Mouse (Mus musculus): Measurements from ENCODE around the gene Nptx1. TPM values are rescaled to one million over a fixed set of nuclear protein-coding genes. Genes with fewer than 3 reads are reported as not detected.

Gene Nptx1
- polyA plus RNA-seq, 1 experiment from 2014 or later: 1.0 TPM

DNA sequence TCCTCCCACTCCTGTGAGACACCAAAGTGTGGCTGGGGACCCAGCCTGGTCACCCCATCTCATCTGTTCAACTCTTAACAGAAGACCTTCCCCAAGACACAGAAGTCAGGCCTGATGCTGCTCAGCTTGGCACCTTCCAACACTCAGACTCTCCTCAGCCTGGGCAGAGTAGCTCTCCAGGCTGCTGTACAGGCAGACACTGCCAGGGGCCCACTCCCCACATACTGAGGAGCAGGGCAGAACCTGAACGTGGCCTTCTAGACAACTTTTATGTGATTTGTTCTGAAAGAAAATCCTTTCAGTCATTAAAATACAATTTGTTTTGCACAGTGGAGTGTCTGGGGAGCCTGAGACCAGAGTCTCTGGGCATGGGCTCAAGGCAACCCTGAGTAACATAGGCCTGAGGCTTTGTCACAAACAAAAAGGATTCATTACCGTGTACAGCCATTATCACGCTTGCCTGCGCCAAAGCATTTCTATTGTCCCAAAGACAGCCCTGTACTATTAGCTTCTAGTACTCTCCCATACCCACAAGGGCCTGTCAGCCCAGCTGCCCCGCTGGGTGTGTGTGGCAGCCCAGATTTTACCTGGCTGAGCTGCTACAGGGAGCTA is 38.3 kb downstream of the Nptx1 start:
- ATAC-seq (ENCODE audit: insufficient number of reproducible peaks, insufficient read depth, low FRiP score, low TSS enrichment, low read depth): no peak
- Histone ChIP-seq H3K9ac (replicated peaks) (no peak overlapping the region), H3K27ac (no peak overlapping the region), H3K4me3 (replicated peaks) (no peak overlapping the region), H3K4me1 (replicated peaks) (peaks cover 19% of the 10 kb centered on the region), H3K36me3 (peaks cover 44% of the 10 kb centered on the region), H3K9me3 (no peaks in the 10 kb centered on the region), H3K4me2 (no peak overlapping the region), H3K27me3 (peaks cover 22% of the 10 kb centered on the region)
- 78% methylated on average over 5 of the region's 5 CpGs for WGBS

DNA sequence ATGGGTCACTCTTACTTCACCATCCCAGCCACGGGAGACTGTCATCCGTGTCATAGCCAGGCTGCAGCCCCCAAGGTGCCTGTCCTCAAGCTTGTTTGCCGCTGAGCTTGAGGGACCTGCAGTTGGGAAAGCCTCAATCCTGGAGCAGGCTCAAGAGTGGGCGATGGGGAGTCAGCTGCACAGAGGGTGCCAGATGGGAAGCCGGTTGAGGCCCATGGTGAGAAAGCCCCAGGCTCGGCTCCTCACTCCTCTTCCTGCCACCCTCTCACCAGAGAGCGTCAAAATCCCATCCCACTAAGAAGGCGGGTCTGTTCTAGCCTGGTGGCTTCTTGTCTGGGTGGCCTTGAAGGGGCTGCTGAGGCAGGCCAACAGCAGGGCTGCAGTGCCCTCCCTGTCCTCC is 39.8 kb downstream of the Nptx1 start:
- H3K4me3 ChIP-seq (replicated peaks): no peak overlapping the region
- H3K36me3 ChIP-seq: peaks cover 55% of the 10 kb centered on the region
- peaks cover 7% of the 10 kb centered on the region for H3K4me1 ChIP-seq (replicated peaks)
- H3K4me2 ChIP-seq: no peak overlapping the region
- no peak overlapping the region for H3K27ac ChIP-seq
- no peaks in the 10 kb centered on the region for H3K9me3 ChIP-seq
- H3K9ac ChIP-seq (replicated peaks): no peak overlapping the region
- WGBS: 80% methylated on average over 8 of the region's 8 CpGs
- H3K27me3 ChIP-seq: peaks cover 13% of the 10 kb centered on the region; the same call in 1 of the 2 replicates
- ATAC-seq (ENCODE audit: insufficient number of reproducible peaks, insufficient read depth, low FRiP score, low TSS enrichment, low read depth): no peak

DNA sequence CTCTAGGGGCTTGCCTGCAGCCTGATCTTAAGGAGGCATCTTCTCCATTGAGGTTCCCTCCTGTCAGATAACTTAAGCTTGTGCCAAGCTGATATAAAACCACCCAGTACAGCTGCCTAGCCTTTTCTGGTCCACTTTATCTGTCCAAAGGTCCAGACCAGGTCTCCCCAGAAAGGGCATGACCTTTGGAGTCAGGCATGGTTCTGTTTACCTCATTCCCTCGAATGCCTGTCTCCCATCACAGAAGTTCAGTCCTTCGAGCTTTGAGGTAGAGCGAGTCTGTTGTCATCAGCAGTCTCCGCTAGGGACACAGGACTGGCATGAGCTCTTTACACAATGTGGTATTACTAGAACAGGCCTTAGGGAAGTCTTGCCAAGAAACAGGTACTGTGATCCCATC is 41.2 kb downstream of the Nptx1 start:
- 80% methylated on average over 4 of the region's 4 CpGs for WGBS
- Histone ChIP-seq H3K27me3 (0 out of 2 replicates have a peak, but pooled peaks cover 6% of the 10 kb centered on the region), H3K36me3 (peaks cover 68% of the 10 kb centered on the region), H3K27ac (no peak overlapping the region), H3K4me2 (no peak overlapping the region), H3K9me3 (no peaks in the 10 kb centered on the region), H3K4me3 (replicated peaks) (no peak overlapping the region), H3K4me1 (replicated peaks) (peaks cover 6% of the 10 kb centered on the region; the same call in 1 of the 2 replicates), H3K9ac (replicated peaks) (no peak overlapping the region)
- ATAC-seq (ENCODE audit: insufficient number of reproducible peaks, insufficient read depth, low FRiP score, low TSS enrichment, low read depth): no peak

DNA sequence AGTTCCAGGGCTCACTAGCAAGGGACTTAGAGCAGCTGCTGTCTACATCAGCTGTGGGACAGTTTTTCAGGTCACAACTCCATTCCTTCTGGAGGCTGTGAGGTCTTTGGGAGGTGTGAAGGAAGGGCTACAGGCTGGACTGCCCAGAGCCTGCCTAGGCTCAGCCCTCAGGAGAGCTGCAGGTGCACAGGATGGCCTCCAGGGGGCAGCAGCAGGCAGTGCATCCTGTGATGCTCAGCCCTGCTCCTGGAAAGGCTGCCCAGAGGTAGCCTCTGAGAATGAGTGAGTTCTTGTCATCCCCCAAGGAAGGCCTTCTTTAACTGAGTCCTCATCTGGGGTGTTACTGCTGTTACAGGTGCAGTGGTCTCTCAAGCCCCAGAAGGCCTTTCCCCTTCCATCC is 43.9 kb downstream of the Nptx1 start:
- peak; percentile 53; the same call in 1 of the 2 replicates for ATAC-seq (ENCODE audit: insufficient number of reproducible peaks, insufficient read depth, low FRiP score, low TSS enrichment, low read depth)
- peaks cover 92% of the 10 kb centered on the region for H3K36me3 ChIP-seq
- no peaks in the 10 kb centered on the region for H3K9me3 ChIP-seq
- no peaks in the 10 kb centered on the region for H3K27me3 ChIP-seq
- no peak overlapping the region for H3K4me3 ChIP-seq (replicated peaks)
- no peak overlapping the region for H3K27ac ChIP-seq
- H3K4me1 ChIP-seq (replicated peaks): no peaks in the 10 kb centered on the region
- H3K4me2 ChIP-seq: no peak overlapping the region
- H3K9ac ChIP-seq (replicated peaks): no peak overlapping the region

DNA sequence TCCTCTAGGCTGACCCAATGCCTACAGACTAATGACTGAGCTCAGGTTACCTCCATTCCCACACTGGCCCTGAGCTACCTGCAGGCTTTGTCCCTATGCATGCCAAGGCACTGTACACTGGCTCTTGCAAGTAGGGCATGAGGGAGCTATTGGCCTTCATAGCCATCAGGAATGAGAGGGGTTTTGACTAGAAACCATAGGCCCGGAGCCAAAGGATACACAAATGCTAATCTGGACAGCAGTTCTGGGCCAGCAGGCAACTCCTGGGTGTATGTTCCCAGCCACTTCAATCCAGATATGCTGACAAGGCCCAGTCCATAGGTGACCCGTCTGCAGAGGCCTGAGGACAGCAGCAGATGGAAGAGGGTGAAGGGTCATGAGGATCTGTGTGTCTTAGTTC is 47.5 kb downstream of the Nptx1 start:
- Histone ChIP-seq H3K4me3 (replicated peaks) (no peak overlapping the region), H3K4me2 (no peak overlapping the region), H3K4me1 (replicated peaks) (no peaks in the 10 kb centered on the region), H3K27ac (no peak overlapping the region), H3K9ac (replicated peaks) (no peak overlapping the region), H3K36me3 (peaks cover 83% of the 10 kb centered on the region), H3K27me3 (no peaks in the 10 kb centered on the region), H3K9me3 (no peaks in the 10 kb centered on the region)
- WGBS: 86% methylated on average over 2 of the region's 2 CpGs
- ATAC-seq (ENCODE audit: insufficient number of reproducible peaks, insufficient read depth, low FRiP score, low TSS enrichment, low read depth): no peak

DNA sequence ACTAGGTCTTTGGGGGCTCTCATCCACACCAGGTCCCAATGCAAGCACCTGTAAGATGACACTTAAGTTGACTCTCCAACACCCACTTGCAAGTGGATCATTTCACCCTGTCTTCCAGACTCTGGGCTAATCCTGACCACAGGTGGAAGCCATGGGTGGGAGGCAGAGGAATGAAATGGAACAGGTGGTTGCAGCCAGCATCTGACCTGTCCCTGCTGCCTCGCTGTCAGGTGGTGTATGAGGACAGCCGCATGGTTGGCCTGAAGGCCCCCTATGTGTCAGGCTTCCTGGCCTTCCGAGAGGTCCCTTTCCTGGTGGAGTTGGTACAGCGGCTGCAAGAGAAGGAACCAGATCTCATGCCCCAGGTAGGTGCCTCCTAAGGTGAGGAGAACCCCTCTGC is 48.3 kb downstream of the Nptx1 start:
- H3K4me2 ChIP-seq: no peak overlapping the region
- ATAC-seq (ENCODE audit: insufficient number of reproducible peaks, insufficient read depth, low FRiP score, low TSS enrichment, low read depth): no peak
- no peaks in the 10 kb centered on the region for H3K27me3 ChIP-seq
- WGBS: 96% methylated on average over 4 of the region's 4 CpGs
- H3K36me3 ChIP-seq: peaks cover 77% of the 10 kb centered on the region
- H3K4me3 ChIP-seq (replicated peaks): no peak overlapping the region
- H3K9ac ChIP-seq (replicated peaks): no peak overlapping the region
- no peaks in the 10 kb centered on the region for H3K9me3 ChIP-seq
- no peaks in the 10 kb centered on the region for H3K4me1 ChIP-seq (replicated peaks)
- H3K27ac ChIP-seq: no peak overlapping the region

DNA sequence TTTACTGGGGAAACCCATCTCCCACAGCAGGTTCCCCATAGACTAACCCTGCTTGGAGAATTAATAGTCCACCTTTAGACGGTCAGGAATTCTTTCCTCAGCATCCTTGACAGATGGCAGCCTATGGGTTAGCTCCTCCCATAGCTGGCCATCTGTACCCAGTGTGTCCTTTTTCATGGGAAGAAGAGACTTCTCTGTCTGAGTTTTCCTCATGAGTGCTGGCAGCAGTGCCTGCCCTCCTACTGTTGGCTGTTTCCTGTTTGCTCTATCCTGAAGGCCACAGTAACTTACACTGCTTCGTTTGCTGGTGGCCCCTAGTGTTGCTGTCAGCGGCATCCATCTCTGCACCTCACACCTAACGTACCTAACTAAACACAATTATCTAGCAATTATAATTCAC is 50.1 kb downstream of the Nptx1 start:
- 79% methylated on average over 4 of the region's 4 CpGs for WGBS
- Histone ChIP-seq H3K4me1 (replicated peaks) (peaks cover 10% of the 10 kb centered on the region), H3K9ac (replicated peaks) (no peak overlapping the region), H3K4me3 (replicated peaks) (no peak overlapping the region), H3K36me3 (peaks cover 78% of the 10 kb centered on the region), H3K27me3 (no peaks in the 10 kb centered on the region), H3K27ac (no peak overlapping the region), H3K9me3 (no peaks in the 10 kb centered on the region), H3K4me2 (no peak overlapping the region)
- ATAC-seq (ENCODE audit: insufficient number of reproducible peaks, insufficient read depth, low FRiP score, low TSS enrichment, low read depth): no peak

DNA sequence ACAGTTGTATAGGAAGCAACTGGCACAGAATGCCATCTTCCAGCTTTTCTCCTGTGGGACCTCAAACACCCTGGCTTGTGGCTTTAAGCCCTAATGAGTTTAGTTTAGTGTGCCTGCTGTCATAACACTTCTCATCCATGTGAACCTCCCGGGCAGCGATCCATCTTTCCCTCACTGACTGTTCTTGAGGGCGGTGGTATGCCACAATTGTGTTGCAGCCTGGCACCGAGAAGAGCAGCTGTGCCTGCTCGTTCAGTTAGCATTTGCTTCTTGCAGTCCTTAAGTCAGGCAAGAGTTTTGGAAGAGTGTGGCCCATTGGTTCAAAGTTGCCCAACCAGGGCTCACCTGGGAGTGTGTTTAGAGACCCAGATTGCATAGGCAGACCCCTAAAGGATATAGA is 51.4 kb downstream of the Nptx1 start:
- WGBS: 94% methylated on average over 5 of the region's 5 CpGs
- H3K36me3 ChIP-seq: peaks cover 65% of the 10 kb centered on the region

DNA sequence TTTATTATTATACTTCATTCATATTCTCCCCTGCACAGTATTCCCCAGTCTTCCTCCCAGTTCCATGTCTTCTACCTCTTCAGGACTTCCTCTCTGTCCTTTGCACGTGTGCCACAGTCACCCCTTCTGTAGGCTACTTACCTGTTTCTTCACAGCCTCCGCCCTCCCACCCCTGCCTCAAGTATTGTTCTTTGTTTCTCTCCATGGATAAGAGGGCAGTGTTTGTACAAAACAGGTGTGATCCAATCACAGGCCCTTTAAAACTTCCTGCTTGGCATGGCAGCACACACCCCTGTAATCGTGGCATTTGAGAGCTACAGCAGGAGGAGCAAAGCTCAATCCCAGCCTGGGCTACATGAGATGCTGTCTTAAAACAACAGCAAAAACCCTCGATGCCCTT is 54.0 kb downstream of the Nptx1 start:
- Histone ChIP-seq H3K9ac (replicated peaks) (no peak overlapping the region), H3K4me2 (no peak overlapping the region), H3K27ac (no peak overlapping the region), H3K27me3 (peaks cover 3% of the 10 kb centered on the region), H3K4me3 (replicated peaks) (no peak overlapping the region), H3K9me3 (no peaks in the 10 kb centered on the region), H3K4me1 (replicated peaks) (peaks cover 15% of the 10 kb centered on the region), H3K36me3 (peaks cover 38% of the 10 kb centered on the region)
- 87% methylated on average over 4 of the region's 4 CpGs for WGBS
- no peak for ATAC-seq (ENCODE audit: insufficient number of reproducible peaks, insufficient read depth, low FRiP score, low TSS enrichment, low read depth)

More for the DNA sequence above, 51.4 kb downstream of the Nptx1 start:
- Histone ChIP-seq H3K4me3 (replicated peaks) (no peak overlapping the region), H3K9ac (replicated peaks) (no peak overlapping the region), H3K27me3 (no peaks in the 10 kb centered on the region), H3K27ac (no peak overlapping the region), H3K9me3 (no peaks in the 10 kb centered on the region), H3K4me2 (no peak overlapping the region), H3K4me1 (replicated peaks) (peaks cover 15% of the 10 kb centered on the region)
- ATAC-seq (ENCODE audit: insufficient number of reproducible peaks, insufficient read depth, low FRiP score, low TSS enrichment, low read depth): no peak

DNA sequence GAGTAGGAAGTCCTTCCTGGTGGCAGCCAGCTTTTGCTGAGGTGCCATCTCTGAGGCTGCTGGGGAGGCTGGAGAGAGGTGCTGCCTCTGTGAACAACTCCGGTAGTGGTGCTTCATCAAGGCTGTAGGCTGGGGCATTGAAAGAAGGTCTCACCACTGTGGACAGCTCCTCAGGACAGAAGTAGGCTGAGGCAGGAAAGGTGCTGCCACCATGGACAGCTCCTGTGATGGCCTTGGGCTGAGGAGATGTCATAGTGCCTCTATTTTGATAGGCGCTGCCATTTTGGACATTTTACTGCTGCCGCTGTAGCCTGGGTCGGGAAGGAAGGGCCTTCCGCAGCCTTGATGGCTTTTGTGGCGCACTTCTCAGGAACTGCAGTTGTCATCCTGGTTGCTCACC is 54.7 kb downstream of the Nptx1 start:
- Histone ChIP-seq H3K4me3 (replicated peaks) (peak overlapping the region; percentile 85; the same call in 1 of the 2 replicates), H3K9me3 (no peaks in the 10 kb centered on the region), H3K36me3 (peaks cover 31% of the 10 kb centered on the region), H3K4me2 (peak overlapping the region; percentile 84), H3K4me1 (replicated peaks) (peaks cover 15% of the 10 kb centered on the region), H3K27me3 (peaks cover 3% of the 10 kb centered on the region), H3K27ac (no peak overlapping the region), H3K9ac (replicated peaks) (no peak overlapping the region)
- ATAC-seq (ENCODE audit: insufficient number of reproducible peaks, insufficient read depth, low FRiP score, low TSS enrichment, low read depth): no peak
- 95% methylated on average over 6 of the region's 6 CpGs for WGBS

DNA sequence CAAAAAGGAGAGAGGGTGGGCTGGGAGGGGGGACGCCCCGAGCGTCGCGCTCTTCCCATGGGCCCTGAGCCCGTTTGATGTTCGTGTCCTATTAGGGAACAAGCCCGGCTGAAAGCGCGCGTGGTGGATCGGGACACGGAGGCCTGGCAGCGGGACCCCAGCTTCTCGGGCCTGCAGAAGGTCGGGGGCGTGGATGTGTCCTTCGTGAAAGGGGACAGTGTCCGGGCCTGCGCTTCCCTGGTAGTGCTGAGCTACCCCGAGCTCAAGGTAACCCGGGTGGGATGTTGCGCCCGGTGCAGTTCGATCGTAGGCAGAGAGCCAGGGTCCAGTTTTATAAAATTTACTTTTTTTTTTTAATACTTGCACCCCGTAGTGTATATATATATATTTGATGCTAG is 55.9 kb downstream of the Nptx1 start:
- peak overlapping the region; percentile 84 for H3K4me2 ChIP-seq
- H3K27me3 ChIP-seq: peaks cover 3% of the 10 kb centered on the region
- peak overlapping the region; percentile 89 for H3K27ac ChIP-seq
- H3K4me1 ChIP-seq (replicated peaks): peaks cover 15% of the 10 kb centered on the region
- peak overlapping the region; percentile 89 for H3K9ac ChIP-seq (replicated peaks)
- peak overlapping the region; percentile 85 for H3K4me3 ChIP-seq (replicated peaks)
- H3K9me3 ChIP-seq: no peaks in the 10 kb centered on the region
- WGBS: 6% methylated on average over 27 of the region's 27 CpGs
- 0 out of 2 replicates have a peak, but pooled peaks have one; percentile 4 for ATAC-seq (ENCODE audit: insufficient number of reproducible peaks, insufficient read depth, low FRiP score, low TSS enrichment, low read depth)
- peaks cover 34% of the 10 kb centered on the region for H3K36me3 ChIP-seq

All from limb, embryonic 12.5 days (tissue).